Mouse (Mus musculus): ENCODE results near the gene Olfr935. TPM values are rescaled to one million over a fixed set of nuclear protein-coding genes. Genes with fewer than 3 reads are reported as not detected.

The Olfr935 gene
- polyA plus RNA-seq (2012; ENCODE audit: insufficient read depth, insufficient read length, low replicate concordance, missing spikeins), result not detected in 2 replicates

DNA sequence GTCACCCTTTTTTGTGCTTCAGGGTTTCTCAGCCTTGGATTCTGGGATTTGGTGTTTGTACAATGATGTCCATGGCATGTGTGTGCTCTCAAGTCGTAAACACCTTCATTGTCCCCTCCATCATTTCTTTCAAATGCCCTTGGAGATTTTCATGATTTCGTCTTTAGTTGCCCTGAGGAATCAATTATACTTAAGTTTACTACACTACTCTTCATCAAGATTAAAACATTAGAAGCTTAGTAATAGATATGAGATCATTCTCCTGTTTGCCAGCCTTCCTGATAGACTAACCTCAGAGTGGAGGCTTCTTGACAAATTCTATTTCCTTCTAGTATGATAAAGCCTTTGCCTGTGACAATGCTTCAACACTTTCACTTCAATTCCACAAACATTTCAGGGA is at the start of gene Olfr935:
TSS of gene Olfr935 (minus strand) at position 101 of the 400 bp plus-strand sequence.
- Histone ChIP-seq H3K27ac (ENCODE audit: insufficient read depth, low read depth, low read length) (no peak within 1 kb of the TSS), H3K4me3 (ENCODE audit: insufficient read depth, low read depth, low read length) (no peak within 1 kb of the TSS), H3K4me1 (ENCODE audit: control insufficient read depth, insufficient read depth, low read length) (no peaks in the 10 kb centered on the region)
- no peak for TF ChIP-seq CTCF (IDR thresholded peaks at IDR 0.05; ENCODE audit: insufficient read depth, low read depth, low read length)
- no peak for TF ChIP-seq POLR2A (IDR thresholded peaks at IDR 0.05; ENCODE audit: insufficient read depth, low read depth, low read length)
- WGBS, result 70% methylated on average over 2 of the region's 2 CpGs

DNA sequence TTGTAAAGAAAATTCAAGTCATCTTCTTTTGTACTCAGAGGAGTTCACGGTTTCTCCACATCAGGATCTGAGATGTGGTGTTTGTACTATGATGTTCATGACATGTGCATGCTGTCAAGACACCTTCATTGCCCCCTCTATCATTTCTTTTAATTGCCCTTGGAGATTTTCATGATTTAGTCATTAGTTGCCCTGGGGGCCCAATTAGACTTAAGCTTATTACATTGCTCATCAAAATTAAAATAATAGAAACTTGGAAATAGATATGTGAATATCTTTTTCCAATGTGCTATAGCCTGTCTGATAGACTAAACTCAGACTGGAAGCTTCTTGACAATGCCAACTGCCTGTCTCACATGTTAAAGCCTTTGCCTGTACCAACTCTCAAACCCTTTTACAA is 23.8 kb upstream of the Olfr935 start, which contains the start of gene Olfr146:
TSS of gene Olfr146 (minus strand) at position 101 of the 400 bp plus-strand sequence.
- no peak within 1 kb of the TSS for H3K4me3 ChIP-seq (ENCODE audit: insufficient read depth, low read depth, low read length)
- 80% methylated on average over 1 of the region's 1 CpGs for WGBS
- H3K27ac ChIP-seq (ENCODE audit: insufficient read depth, low read depth, low read length), result no peak within 1 kb of the TSS
- H3K4me1 ChIP-seq (ENCODE audit: control insufficient read depth, insufficient read depth, low read length), result no peaks in the 10 kb centered on the region
- TF ChIP-seq POLR2A (IDR thresholded peaks at IDR 0.05; ENCODE audit: insufficient read depth, low read depth, low read length) (no peak), CTCF (IDR thresholded peaks at IDR 0.05; ENCODE audit: insufficient read depth, low read depth, low read length) (no peak)

DNA sequence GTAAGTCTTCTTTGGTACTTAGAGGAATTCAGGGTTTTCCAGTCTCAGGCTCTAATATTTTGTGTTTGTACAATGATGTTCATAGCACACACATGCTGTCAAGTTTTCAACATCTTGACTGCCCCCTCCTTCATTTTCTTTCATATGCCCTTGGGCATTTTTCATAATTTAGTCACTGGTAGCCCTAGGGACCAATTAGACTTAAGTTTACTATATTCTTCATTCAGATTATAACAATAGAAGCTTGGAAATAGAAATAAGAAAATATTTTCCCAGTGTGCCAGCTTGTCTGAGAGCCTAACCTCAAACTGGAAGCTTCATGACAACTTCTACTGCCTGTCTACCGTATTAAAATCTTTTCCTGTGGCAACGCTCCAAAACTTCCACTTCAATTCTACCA is 11.3 kb downstream of the Olfr935 start, which contains the start of gene Olfr934:
TSS of gene Olfr934 (minus strand) at position 101 of the 400 bp plus-strand sequence.
- WGBS, result 93% methylated on average over 2 of the region's 2 CpGs
- H3K27ac ChIP-seq (ENCODE audit: insufficient read depth, low read depth, low read length), result no peak within 1 kb of the TSS
- H3K4me1 ChIP-seq (ENCODE audit: control insufficient read depth, insufficient read depth, low read length), result no peaks in the 10 kb centered on the region
- no peak within 1 kb of the TSS for H3K4me3 ChIP-seq (ENCODE audit: insufficient read depth, low read depth, low read length)
- TF ChIP-seq CTCF (IDR thresholded peaks at IDR 0.05; ENCODE audit: insufficient read depth, low read depth, low read length) (no peak), POLR2A (IDR thresholded peaks at IDR 0.05; ENCODE audit: insufficient read depth, low read depth, low read length) (no peak)

DNA sequence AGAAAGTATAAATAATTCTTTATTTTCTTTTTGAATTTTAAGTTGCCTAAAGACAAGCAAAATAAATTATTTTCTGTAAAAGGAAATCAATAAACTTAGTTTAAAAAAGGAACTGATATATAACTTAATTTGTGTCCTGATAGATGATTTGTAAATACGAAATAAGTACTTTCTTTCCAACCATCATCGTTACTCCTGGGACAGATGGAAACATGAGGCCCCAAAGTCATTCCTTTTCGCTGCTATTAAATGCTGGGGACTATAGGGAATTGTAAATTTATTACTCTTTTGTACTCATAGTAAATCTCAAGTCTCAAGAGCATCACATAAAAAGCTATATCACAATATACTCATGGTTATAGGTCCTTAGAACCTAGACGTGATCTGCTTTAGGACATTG is 27.5 kb downstream of the Olfr935 start, which contains the start of gene Olfr933:
TSS of gene Olfr933 (plus strand) at position 301 of the 400 bp plus-strand sequence.
- 75% methylated on average over 4 of the region's 4 CpGs for WGBS
- H3K4me1 ChIP-seq (ENCODE audit: control insufficient read depth, insufficient read depth, low read length), result no peaks in the 10 kb centered on the region
- H3K27ac ChIP-seq (ENCODE audit: insufficient read depth, low read depth, low read length), result no peak within 1 kb of the TSS
- no peak within 1 kb of the TSS for H3K4me3 ChIP-seq (ENCODE audit: insufficient read depth, low read depth, low read length)
- TF ChIP-seq POLR2A (IDR thresholded peaks at IDR 0.05; ENCODE audit: insufficient read depth, low read depth, low read length) (no peak), CTCF (IDR thresholded peaks at IDR 0.05; ENCODE audit: insufficient read depth, low read depth, low read length) (no peak)

DNA sequence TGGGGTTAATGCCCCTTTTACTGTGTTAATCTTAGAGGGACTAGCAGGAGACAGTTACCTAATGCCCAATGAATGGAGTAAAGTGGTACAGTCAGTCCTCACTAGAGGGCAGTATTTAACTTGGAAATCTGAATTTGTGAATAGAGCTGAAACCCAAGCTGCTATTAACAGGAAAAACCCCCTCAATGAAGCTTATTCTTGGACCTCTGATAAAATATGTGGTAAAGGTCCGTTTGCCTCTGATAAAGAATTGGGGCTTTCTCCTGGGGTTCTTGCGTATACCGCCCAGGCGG is 45.4 kb downstream of the Olfr935 start:
- Histone ChIP-seq H3K27ac (ENCODE audit: insufficient read depth, low read depth, low read length) (no peak overlapping the region), H3K4me3 (ENCODE audit: insufficient read depth, low read depth, low read length) (no peak overlapping the region), H3K4me1 (ENCODE audit: control insufficient read depth, insufficient read depth, low read length) (no peaks in the 10 kb centered on the region)
- 80% methylated on average over 4 of the region's 4 CpGs for WGBS
- TF ChIP-seq POLR2A (IDR thresholded peaks at IDR 0.05; ENCODE audit: insufficient read depth, low read depth, low read length) (no peak), CTCF (IDR thresholded peaks at IDR 0.05; ENCODE audit: insufficient read depth, low read depth, low read length) (no peak)

DNA sequence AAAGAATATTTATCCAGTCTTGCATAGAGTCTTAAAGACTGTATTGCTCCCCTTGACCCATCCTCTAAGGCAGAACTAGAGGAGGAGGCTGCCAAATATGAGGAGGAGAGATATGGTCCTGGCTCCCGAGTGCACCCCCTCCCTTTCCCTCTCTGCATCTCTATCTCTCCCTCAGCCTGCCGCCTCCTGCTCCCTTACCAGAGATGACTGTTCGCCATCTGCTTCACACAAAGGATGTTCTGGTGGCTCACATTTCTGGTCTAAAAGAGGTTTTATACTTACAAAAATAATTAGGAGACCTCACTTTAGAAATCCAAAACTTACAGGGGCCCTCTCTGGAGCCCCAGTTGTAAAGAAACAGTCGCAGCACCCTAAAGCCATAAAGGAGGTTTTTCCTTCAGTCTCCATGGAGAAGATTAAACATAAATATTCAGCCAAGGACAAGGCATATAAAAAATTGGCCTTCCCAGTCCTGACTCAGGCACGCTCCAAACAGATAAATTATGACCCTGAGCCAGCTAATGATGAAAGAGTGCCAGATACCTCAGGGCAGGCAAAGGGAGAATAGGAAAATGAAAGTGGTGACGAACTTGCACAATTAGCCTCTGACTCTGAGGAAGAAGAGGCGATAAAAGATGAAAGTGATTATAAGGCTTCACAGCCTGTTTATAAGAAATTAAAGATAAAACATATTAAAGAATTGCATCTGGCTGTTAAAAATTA is 45.9 kb downstream of the Olfr935 start:
- Histone ChIP-seq H3K4me3 (ENCODE audit: insufficient read depth, low read depth, low read length) (no peak overlapping the region), H3K4me1 (ENCODE audit: control insufficient read depth, insufficient read depth, low read length) (no peaks in the 10 kb centered on the region), H3K27ac (ENCODE audit: insufficient read depth, low read depth, low read length) (no peak overlapping the region)
- TF ChIP-seq CTCF (IDR thresholded peaks at IDR 0.05; ENCODE audit: insufficient read depth, low read depth, low read length), result no peak
- TF ChIP-seq POLR2A (IDR thresholded peaks at IDR 0.05; ENCODE audit: insufficient read depth, low read depth, low read length), result no peak
- 80% methylated on average over 7 of the region's 7 CpGs for WGBS

Other genes starting within 250 kb of the Olfr935 start
- gene Olfr920, start 247.4 kb downstream of the Olfr935 start, polyA plus RNA-seq (2012; ENCODE audit: insufficient read depth, insufficient read length, low replicate concordance, missing spikeins), result not detected in 2 replicates
- not detected in 2 replicates for gene Olfr921, start 226.6 kb downstream of the Olfr935 start, polyA plus RNA-seq (2012; ENCODE audit: insufficient read depth, insufficient read length, low replicate concordance, missing spikeins)
- gene Olfr922, start 185.1 kb downstream of the Olfr935 start, polyA plus RNA-seq (2012; ENCODE audit: insufficient read depth, insufficient read length, low replicate concordance, missing spikeins), result not detected in 2 replicates
- not detected in 2 replicates for gene Olfr923, start 173.1 kb downstream of the Olfr935 start, polyA plus RNA-seq (2012; ENCODE audit: insufficient read depth, insufficient read length, low replicate concordance, missing spikeins)
- gene Olfr924, start 155.2 kb downstream of the Olfr935 start, polyA plus RNA-seq (2012; ENCODE audit: insufficient read depth, insufficient read length, low replicate concordance, missing spikeins), result not detected in 2 replicates
- not detected in 2 replicates for gene Olfr26, start 144.6 kb downstream of the Olfr935 start, polyA plus RNA-seq (2012; ENCODE audit: insufficient read depth, insufficient read length, low replicate concordance, missing spikeins)
- not detected in 2 replicates for gene Olfr926, start 122.6 kb downstream of the Olfr935 start, polyA plus RNA-seq (2012; ENCODE audit: insufficient read depth, insufficient read length, low replicate concordance, missing spikeins)
- gene Olfr930, start 69.9 kb downstream of the Olfr935 start, polyA plus RNA-seq (2012; ENCODE audit: insufficient read depth, insufficient read length, low replicate concordance, missing spikeins), result not detected in 2 replicates
- gene Olfr933, start 27.4 kb downstream of the Olfr935 start, polyA plus RNA-seq (2012; ENCODE audit: insufficient read depth, insufficient read length, low replicate concordance, missing spikeins), result not detected in 2 replicates
- gene Olfr934, start 11.4 kb downstream of the Olfr935 start, polyA plus RNA-seq (2012; ENCODE audit: insufficient read depth, insufficient read length, low replicate concordance, missing spikeins), result not detected in 2 replicates
- not detected in 2 replicates for gene Olfr146, start 23.7 kb upstream of the Olfr935 start, polyA plus RNA-seq (2012; ENCODE audit: insufficient read depth, insufficient read length, low replicate concordance, missing spikeins)
- gene Olfr937, start 65.3 kb upstream of the Olfr935 start, polyA plus RNA-seq (2012; ENCODE audit: insufficient read depth, insufficient read length, low replicate concordance, missing spikeins), result not detected in 2 replicates
- gene Olfr938, start 79.2 kb upstream of the Olfr935 start, polyA plus RNA-seq (2012; ENCODE audit: insufficient read depth, insufficient read length, low replicate concordance, missing spikeins), result not detected in 2 replicates
- gene Olfr27, start 128.4 kb upstream of the Olfr935 start, polyA plus RNA-seq (2012; ENCODE audit: insufficient read depth, insufficient read length, low replicate concordance, missing spikeins), result not detected in 2 replicates
- gene Olfr943, start 166.6 kb upstream of the Olfr935 start, polyA plus RNA-seq (2012; ENCODE audit: insufficient read depth, insufficient read length, low replicate concordance, missing spikeins), result not detected in 2 replicates
- gene Olfr944, start 202.2 kb upstream of the Olfr935 start, polyA plus RNA-seq (2012; ENCODE audit: insufficient read depth, insufficient read length, low replicate concordance, missing spikeins), result not detected in 2 replicates

All from olfactory bulb, adult 2 months (tissue).